Mouse (Mus musculus): Measurements from ENCODE around the gene Svs3a.
"Not testable (repeated sequence)": the region's sequence is repeated elsewhere in the genome, so short reads cannot be mapped to it uniquely, and the experiment has no call there.

The Svs3a gene

GRCm38 (mm10) chr2:164288968-164289367 lies at the start of gene Svs3a:
Gene Svs3a, plus strand, starts transcription at chr2:164289268.
- not testable (repeated sequence) for DNase-seq (ENCODE audit: low spot score in 2 of 2)

- not testable (repeated sequence) for DNase-seq (ENCODE audit: low spot score in 2 of 2)
Observed at GRCm38 (mm10) chr2:164256540-164256939, 32.5 kb upstream of the Svs3a start, which contains the start of gene Svs3b. Gene Svs3b, minus strand, starts transcription at chr2:164256640.

- no peak for DNase-seq (ENCODE audit: low spot score in 2 of 2)
Observed at GRCm38 (mm10) chr2:164278359-164278758, 10.7 kb upstream of the Svs3a start, which contains the start of gene Svs4. Gene Svs4, minus strand, starts transcription at chr2:164278459.

GRCm38 (mm10) chr2:164312599-164312998 lies 23.5 kb downstream of the Svs3a start:
- DNase-seq (ENCODE audit: low spot score in 2 of 2), result no peak

GRCm38 (mm10) chr2:164315460-164315859 lies 26.4 kb downstream of the Svs3a start:
- not testable (repeated sequence) for DNase-seq (ENCODE audit: low spot score in 2 of 2)

- not testable (repeated sequence) for DNase-seq (ENCODE audit: low spot score in 2 of 2)
Observed at GRCm38 (mm10) chr2:164316451-164316850, 27.4 kb downstream of the Svs3a start, which contains the start of gene Svs6. Gene Svs6, plus strand, starts transcription at chr2:164316751.

- no peak for DNase-seq (ENCODE audit: low spot score in 2 of 2)
Observed at GRCm38 (mm10) chr2:164320983-164321382, 31.9 kb downstream of the Svs3a start.

- DNase-seq (ENCODE audit: low spot score in 2 of 2), result not testable (repeated sequence)
Observed at GRCm38 (mm10) chr2:164332440-164332839, 43.4 kb downstream of the Svs3a start, which contains the start of gene Svs5. Gene Svs5, plus strand, starts transcription at chr2:164332740.

Data from spleen, postnatal 14 days (tissue).